Mouse (Mus musculus) frontal cortex, postnatal 14 days (tissue): ENCODE measurements around the gene Ptprk.

Experiments used
- DNase-seq, 2 experiments: peaks; one replicate each; pipeline ENCODE4 v3.0.0; 2022; ENCODE audit warnings: low spot score in 2 of 2

Gene Ptprk

DNA sequence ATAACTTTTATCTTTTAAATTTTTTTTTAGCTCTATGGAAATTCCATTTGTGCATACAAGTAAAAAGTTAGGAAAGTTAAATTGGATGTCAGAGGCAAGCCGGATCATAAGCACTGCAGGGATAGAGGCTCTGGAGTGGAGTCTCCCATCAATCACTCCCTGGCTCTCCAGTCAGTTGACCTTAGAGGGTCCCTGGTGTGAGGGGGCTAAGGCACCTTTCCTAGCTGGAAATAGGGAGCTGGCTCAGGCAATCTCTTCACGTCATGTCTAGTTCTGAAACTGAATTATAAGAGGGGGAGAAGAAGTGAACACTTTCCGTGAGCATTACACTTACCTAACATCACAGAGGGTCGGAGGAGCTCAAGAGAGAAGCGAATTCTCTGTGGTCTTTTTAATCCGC is 110.1 kb downstream of the Ptprk start:
- DNase-seq, result no peak

DNA sequence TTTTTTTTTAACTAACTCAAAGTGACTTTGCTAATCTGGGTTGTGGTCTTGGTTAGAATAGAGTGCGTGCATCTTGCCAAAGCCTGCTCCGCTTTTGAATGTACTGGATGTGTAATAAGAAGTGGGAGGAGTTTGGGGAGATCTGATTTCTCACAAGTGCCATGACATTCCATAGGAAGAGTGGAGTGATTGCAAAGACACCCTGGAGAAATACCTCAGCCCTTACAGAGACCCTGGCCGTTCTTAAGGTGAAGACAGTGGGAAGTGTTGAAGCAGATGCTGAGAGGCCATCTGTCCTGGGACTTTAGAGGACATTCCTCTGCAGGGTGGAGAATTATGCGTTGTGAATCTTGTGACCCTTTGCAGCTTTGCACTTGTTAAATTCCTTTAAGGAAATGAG is 110.7 kb downstream of the Ptprk start:
- DNase-seq, result no peak

DNA sequence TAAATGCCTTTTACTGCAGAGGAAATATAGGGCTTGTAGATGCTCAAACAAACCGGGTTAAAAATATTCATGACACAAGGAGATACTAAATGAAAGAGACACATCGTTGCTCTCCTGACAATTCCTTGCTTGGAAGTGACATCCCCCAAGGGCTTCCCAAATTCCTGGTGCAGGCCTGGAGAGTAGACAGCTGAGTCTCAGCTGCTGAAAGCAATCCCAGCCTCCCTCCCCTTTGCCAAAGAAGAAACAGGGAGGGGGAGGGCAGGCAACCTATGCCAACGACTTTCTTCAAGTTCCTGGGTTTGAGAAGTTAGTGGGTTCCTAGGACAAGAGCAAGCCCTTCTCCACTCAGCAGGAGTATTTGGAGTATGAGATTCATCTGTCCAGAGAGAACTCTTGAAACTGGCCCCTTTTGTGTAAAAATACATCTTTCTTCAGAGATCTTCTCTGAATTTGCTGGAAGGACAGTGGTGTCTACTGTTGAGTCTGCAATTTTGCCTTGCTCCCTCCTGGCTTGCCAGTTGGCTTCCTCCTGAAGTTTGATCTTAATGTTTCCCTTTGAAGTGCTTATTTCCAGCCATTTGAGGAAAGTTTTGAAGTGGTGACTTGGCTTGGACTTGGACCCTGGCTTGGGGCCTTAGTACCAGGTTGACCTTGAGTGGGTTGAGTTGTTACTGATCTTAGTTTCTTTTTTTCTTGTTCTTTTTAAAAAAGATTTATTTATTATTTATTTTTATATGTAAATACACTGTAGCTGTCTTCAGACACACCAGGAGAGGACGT is 111.6 kb downstream of the Ptprk start:
- DNase-seq, result no peak

DNA sequence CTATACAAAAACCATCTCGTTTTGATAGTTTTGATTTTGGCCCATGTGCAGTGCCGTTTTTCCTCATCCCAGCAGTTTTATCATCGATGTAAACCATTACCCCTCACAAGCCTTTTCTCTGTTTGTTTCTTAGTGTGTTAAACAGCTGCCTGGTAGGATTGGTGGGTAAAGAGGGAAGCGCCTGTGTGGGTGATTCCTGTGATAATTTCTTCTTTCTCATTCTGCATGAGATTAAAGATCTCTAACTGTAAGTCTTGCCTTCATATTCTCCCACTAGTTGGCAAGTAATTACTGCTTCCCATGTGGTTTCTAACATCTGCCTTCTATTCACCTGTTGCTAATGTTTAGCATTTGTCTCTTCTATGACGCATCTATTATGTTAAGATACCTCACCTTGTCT is 116.8 kb downstream of the Ptprk start:
- DNase-seq, result no peak

- DNase-seq, result no peak
Observed at GRCm38 (mm10) chr10:28193630-28194029, 119.0 kb downstream of the Ptprk start.

- DNase-seq, result no peak
Observed at GRCm38 (mm10) chr10:28200609-28201008, 126.0 kb downstream of the Ptprk start.

DNA sequence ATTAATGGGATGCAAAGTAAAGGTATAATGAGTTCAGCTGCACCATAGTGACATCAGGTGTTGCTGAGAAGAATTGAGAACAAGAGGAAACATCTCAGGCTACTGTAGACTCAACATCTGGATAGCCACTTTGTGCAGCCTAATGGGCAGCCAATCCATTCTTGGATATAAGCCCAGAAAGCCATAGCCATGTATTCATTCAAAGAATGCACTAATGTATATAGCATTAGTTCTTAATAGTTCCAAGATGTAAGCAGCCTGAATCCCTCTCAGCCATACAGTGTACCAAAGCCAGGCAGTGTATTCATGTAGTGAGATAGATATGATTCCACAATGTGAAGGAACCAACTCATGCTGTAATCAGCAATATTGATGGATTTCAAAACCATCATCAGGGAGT is 134.8 kb downstream of the Ptprk start:
- no peak for DNase-seq

DNA sequence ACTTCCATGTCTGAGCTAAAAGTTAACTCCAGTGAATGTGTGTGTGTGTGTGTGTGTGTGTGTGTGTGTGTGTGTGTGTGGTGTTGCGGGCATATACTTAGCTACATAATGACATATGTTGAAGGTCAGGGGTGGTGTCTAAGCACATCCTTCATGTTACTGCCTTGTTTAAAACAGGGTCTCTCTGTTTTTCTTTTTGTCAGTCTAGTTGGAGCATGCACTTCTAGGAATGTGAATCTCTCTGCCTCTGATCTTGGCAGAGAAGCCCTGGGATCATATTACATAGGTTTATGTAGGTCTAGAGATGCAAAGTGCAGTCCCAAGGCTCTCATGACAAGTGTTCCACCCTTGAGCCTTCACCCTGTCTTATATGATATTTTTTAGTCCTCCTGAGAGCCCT is 137.5 kb downstream of the Ptprk start:
- no peak for DNase-seq

- DNase-seq, result no peak
Observed at GRCm38 (mm10) chr10:28215153-28215552, 140.5 kb downstream of the Ptprk start.

DNA sequence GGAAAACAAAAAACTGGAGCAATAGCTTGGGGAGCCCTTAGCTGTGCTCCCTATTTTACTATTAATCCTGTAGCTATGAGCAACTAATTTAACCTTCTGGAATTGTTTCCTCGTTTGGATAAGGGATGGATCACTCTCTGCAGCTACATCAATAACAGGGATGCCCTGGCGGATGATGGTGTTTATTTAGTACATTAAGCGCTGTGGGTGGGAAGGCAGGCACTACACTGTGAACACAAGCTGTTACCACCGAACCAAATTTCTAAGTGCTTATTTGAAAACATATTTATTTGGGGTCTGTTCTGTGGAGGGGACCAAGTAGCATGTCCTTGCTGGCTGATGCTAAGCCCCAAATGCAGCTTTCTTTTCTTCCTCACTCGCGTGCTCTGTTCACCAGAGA is 149.0 kb downstream of the Ptprk start:
- DNase-seq, result no peak

DNA sequence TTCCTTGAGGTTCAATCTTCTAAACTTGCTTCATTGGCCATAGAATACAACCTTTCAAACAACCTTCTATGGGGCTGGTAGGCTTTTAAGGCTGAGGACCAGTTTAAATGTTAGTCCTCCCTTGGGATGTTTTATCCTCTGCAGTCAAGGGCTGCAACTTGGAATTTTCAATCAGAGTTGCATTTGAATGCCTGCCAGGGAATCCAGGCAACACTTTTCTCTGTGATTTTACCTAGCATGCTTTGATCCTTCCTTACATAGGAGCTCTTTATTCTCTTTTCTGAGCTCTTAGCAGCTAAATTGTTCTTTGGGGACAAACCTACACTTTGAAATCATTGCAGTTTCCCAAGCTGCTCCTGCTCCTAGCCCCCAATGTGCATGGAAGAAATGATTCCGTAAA is 149.8 kb downstream of the Ptprk start:
- no peak for DNase-seq

DNA sequence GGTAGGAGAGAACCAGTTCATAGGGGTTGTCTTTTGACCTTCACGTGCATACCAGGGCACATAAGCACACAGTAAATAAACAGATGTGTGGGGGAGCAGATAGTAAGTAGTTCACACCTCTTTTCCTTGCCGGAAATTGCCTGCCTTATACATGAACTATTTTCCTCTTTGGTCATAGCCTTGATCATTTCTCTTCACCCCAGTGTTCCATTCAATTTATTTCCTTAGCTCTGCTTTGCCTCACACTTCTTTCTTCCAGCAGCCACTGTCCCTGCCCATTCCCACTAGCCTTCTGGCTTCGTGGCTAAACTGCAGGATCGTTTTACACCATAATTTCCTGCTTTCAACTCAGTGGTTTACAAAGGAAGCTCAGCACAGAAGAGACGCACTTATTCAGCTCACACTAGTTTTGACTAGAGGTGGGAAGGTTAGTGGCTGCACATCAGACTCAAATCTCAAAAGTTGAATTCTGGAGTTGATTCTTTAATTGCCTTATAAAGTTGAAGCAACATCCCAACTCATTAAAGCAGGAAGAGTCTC is 151.0 kb downstream of the Ptprk start:
- DNase-seq, result no peak

- no peak for DNase-seq
Observed at GRCm38 (mm10) chr10:28227732-28228131, 153.1 kb downstream of the Ptprk start.

GRCm38 (mm10) chr10:28228208-28228607 is 153.6 kb downstream of the Ptprk start:
- DNase-seq, result no peak

- DNase-seq, result no peak
Observed at GRCm38 (mm10) chr10:28232273-28233167, 157.9 kb downstream of the Ptprk start.

DNA sequence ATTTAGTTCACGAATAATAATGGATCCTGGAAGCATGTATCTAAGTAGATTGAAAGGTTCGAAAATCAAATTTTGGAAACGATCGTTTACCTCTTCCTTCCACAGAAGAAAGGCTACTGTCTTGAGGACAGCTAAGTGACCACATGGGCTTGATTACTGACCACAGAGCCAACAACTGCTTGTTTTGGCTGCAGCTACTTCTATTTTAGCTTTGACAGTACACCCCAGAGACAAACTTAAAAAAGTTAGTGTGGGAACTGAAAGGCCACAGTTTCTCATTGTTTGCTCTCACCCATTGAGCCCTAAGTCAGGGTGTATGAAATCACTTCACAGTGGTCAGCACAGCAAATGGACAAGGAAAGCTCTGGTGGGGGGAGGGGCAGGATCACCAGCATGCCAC is 174.4 kb downstream of the Ptprk start:
- DNase-seq, result no peak

DNA sequence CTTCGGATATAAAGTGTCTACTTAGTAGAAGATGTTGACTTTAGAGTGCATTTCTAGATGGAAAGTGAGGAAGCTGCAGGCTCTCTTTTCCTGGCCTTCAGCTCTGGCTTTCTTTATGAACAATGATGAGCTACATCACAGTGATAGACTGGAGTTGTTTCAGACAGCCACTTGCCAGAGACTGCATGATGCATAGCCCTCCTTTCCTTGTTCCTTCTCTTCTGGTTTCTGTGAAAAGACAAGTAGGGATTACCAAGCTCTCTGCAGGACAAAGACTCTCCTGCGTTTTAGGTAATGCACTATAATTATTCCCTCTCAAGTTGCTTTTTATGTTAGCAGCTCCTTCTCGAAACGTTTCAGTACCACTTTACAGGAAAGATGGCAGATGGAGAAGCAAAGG is 176.8 kb downstream of the Ptprk start:
- no peak for DNase-seq

- no peak for DNase-seq
Observed at GRCm38 (mm10) chr10:28260651-28261050, 186.0 kb downstream of the Ptprk start.

DNA sequence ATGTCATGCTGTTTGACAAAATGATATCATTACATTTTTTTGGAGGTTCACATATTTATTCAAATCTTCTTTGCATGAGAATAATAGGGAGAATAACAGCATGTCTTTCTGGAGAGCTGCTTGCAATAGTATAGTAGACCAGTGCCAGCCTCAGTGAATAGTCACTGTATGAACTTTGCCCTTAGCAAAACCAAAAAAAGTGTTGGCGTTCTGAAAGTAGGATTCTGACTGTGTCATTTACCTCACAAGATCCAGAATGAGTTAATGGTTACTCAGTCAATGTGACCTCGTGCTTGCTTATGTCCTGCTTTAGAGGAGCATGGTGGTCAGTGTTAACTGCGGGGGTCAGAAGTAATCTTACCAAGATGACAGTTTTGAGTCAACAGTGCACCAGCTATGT is 187.5 kb downstream of the Ptprk start:
- DNase-seq, result no peak

GRCm38 (mm10) chr10:28263546-28263945 is 188.9 kb downstream of the Ptprk start:
- no peak for DNase-seq

- DNase-seq, result no peak
Observed at GRCm38 (mm10) chr10:28270273-28270672, 195.7 kb downstream of the Ptprk start.

GRCm38 (mm10) chr10:28271729-28272606 is 197.3 kb downstream of the Ptprk start:
- DNase-seq, result no peak
